ENCODE assay signal across 8 mouse cellular contexts in the genomic region with DNA sequence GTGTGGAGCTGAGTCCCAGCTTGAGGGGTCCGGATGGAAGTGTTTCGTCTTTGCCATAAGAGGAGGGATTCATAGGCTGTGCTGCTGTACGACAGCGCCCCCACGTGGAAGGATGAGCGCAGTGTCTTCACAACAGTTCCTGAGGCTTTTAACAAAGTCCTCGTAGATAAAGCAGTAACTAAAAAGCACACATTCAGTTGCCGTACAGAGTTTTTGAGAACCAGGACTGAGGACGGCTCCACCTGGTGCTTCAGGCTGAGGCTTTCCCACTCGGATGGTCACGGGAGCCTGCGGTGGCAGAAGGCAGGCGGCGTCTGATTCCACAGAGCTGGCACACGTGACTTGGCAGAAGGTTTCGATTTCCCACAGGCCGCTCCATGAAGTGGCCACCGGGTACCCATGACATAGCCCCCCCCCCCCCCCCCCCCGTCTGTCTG. TPM values are rescaled to one million over a fixed set of nuclear protein-coding genes. Genes with fewer than 3 reads are reported as not detected.
DNase-seq lines count a peak whose midpoint lies in the region; ATAC-seq and TF ChIP-seq lines count a peak whose summit lies in the region.

No protein-coding gene starts in this region.

- ATAC-seq in hematopoietic stem cell, adult 5-6 weeks (replicated peaks in 1 of 2; ENCODE audit: insufficient read depth in 1 of 2, low FRiP score in 2 of 2, low TSS enrichment in 1 of 2, low read depth in 1 of 2, poor library complexity in 2 of 2, severe bottlenecking in 2 of 2): peak; percentile 72 to 85
- ATAC-seq in lung, embryonic 15.5 days (ENCODE audit: borderline replicate concordance, extremely low read depth, low FRiP score, low TSS enrichment): peak; percentile 92

- DNase-seq in MN1 (ENCODE audit: low spot score): peak; percentile 89
- peak; percentile 76 for DNase-seq in cerebellum, adult 8-10 months
- peak; percentile 89 for DNase-seq in forelimb bud, embryonic 11.5 days (ENCODE audit: low read depth, low spot score)
- DNase-seq in layer of hippocampus, adult 9-10 months (ENCODE audit: low spot score): peak; percentile 86
- DNase-seq in thymus, adult 18-20 months: peak; percentile 53 to 62

- under 1% methylated on average over 19 of the region's 19 CpGs for WGBS in lung, embryonic 15.5 days
- WGBS in olfactory bulb, adult 2 months: 2% methylated on average over 17 of the region's 19 CpGs

- H3K27ac ChIP-seq in lung, embryonic 15.5 days: peak overlapping the region; percentile 73
- H3K27ac ChIP-seq in olfactory bulb, adult 2 months (ENCODE audit: insufficient read depth, low read depth, low read length): peak overlapping the region; percentile 52; the same call in 1 of the 2 replicates

- peak overlapping the region; percentile 63 for H3K4me2 ChIP-seq in lung, embryonic 15.5 days

- no peak for TF ChIP-seq POLR2A in olfactory bulb, adult 2 months (IDR thresholded peaks at IDR 0.05; ENCODE audit: insufficient read depth, low read depth, low read length)

- H3K9ac ChIP-seq in lung, embryonic 15.5 days: peak overlapping the region; percentile 62

- no peaks in the 10 kb centered on the region for H3K36me3 ChIP-seq in lung, embryonic 15.5 days

- no peaks in the 10 kb centered on the region for H3K27me3 ChIP-seq in lung, embryonic 15.5 days

- H3K4me1 ChIP-seq in lung, embryonic 15.5 days: peaks cover 9% of the 10 kb centered on the region; the same call in 1 of the 2 replicates
- H3K4me1 ChIP-seq in olfactory bulb, adult 2 months (ENCODE audit: control insufficient read depth, insufficient read depth, low read length): peaks cover 3% of the 10 kb centered on the region

- peak; percentile 89 for TF ChIP-seq CTCF in olfactory bulb, adult 2 months (IDR thresholded peaks at IDR 0.05; ENCODE audit: insufficient read depth, low read depth, low read length)

- peak overlapping the region; percentile 52 for H3K4me3 ChIP-seq in lung, embryonic 15.5 days
- H3K4me3 ChIP-seq in olfactory bulb, adult 2 months (ENCODE audit: insufficient read depth, low read depth, low read length): peak overlapping the region; percentile 60

- no peaks in the 10 kb centered on the region for H3K9me3 ChIP-seq in lung, embryonic 15.5 days

RNA-seq across cellular contexts. Expression of gene Ano10, which starts 16.4 kb away (rescaled TPM):
- 18.2 and 23.4 TPM in 2 replicates for total RNA-seq in hematopoietic stem cell, adult 5-6 weeks (2017)
- 29.7 and 31.9 TPM in 2 replicates for polyA plus RNA-seq in lung, embryonic 15.5 days (2015; fragmentation: Nextera tagmentation; extraction: Ambion mirVana)
- not detected in 2 replicates for polyA plus RNA-seq in olfactory bulb, adult 2 months (2012; ENCODE audit: insufficient read depth, insufficient read length, low replicate concordance, missing spikeins)

RNA-seq across cellular contexts. Expression of gene Abhd5, which starts 40.8 kb away (rescaled TPM):
- total RNA-seq in hematopoietic stem cell, adult 5-6 weeks (2017): 20.3 and 41.7 TPM in 2 replicates
- 23.0 and 25.5 TPM in 2 replicates for polyA plus RNA-seq in lung, embryonic 15.5 days (2015; fragmentation: Nextera tagmentation; extraction: Ambion mirVana)
- not detected in 2 replicates for polyA plus RNA-seq in olfactory bulb, adult 2 months (2012; ENCODE audit: insufficient read depth, insufficient read length, low replicate concordance, missing spikeins)

Comparison
In these comparisons a context has a peak if more than half of its experiments do, and no peak if none do; other contexts are left out.
1. Peak in every context shown above with its lines: DNase-seq, ATAC-seq, H3K4me3 ChIP-seq and H3K27ac ChIP-seq.
2. RNA of gene Ano10, which starts 16.4 kb away (polyA plus RNA-seq): 29.7 to 31.9 TPM in lung, embryonic 15.5 days; not detected in olfactory bulb, adult 2 months; every median in the first group is over 10 times any median in the second.
3. RNA of gene Abhd5, which starts 40.8 kb away (polyA plus RNA-seq): 23.0 to 25.5 TPM in lung, embryonic 15.5 days; not detected in olfactory bulb, adult 2 months; every median in the first group is over 10 times any median in the second.